Mouse (Mus musculus) CH12.LX (cell line): ENCODE measurements around the gene Gclm. TPM values are rescaled to one million over a fixed set of nuclear protein-coding genes. Genes with fewer than 3 reads are reported as not detected.

ENCODE experiments used
- DNase-seq: peaks from one replicate; pipeline ENCODE4 v3.0.0-alpha.2; 2013; ENCODE audit errors: extremely low read depth
- H3K27ac ChIP-seq: 2 replicates; pipeline ENCODE4 v1.5.1; 2012; ENCODE audit warnings: low read depth, mild to moderate bottlenecking, control low read depth, moderate library complexity; ENCODE audit not compliant: insufficient read depth
- H3K27me3 ChIP-seq: replicated peaks from 2 replicates; pipeline ENCODE3; 2012; ENCODE audit warnings: inconsistent platforms
- H3K36me3 ChIP-seq, 2 experiments: replicated peaks in 1 of 2; 2 replicates each; pipeline versions ENCODE3 to v1.6.1; 2012; ENCODE audit warnings: inconsistent platforms in 1 of 2, low read length in 1 of 2, mild to moderate bottlenecking in 1 of 2, mixed read lengths in 1 of 2, moderate library complexity in 1 of 2; ENCODE audit not compliant: control insufficient read depth in 1 of 2, insufficient read depth in 1 of 2
- H3K4me1 ChIP-seq, 2 experiments: 2 replicates each; pipeline ENCODE4 v1.6.1; 2012; ENCODE audit warnings: inconsistent platforms in 1 of 2, moderate library complexity in 1 of 2; ENCODE audit not compliant: insufficient read depth in 2 of 2, control insufficient read depth in 1 of 2
- H3K4me2 ChIP-seq: 2 replicates; pipeline ENCODE4 v1.6.1; 2012; ENCODE audit warnings: low read depth, mild to moderate bottlenecking, control low read depth; ENCODE audit not compliant: poor library complexity, insufficient read depth, severe bottlenecking
- H3K4me3 ChIP-seq, 3 experiments: fragments of 150-350 bp in 1 of 3; sonication (generic) in 1 of 3; replicated peaks in 1 of 3; 2 replicates each; pipeline versions ENCODE3 to v1.5.1; 2011 to 2012; ENCODE audit warnings: low read depth in 2 of 3, low read length in 2 of 3, mild to moderate bottlenecking in 2 of 3, moderate library complexity in 2 of 3, control low read depth in 1 of 3, improper control_type of control experiment in 1 of 3, inconsistent platforms in 1 of 3, mixed read lengths in 1 of 3; ENCODE audit not compliant: poor library complexity in 1 of 3
- H3K79me2 ChIP-seq: replicated peaks from 2 replicates; pipeline ENCODE4 v1.6.1; 2012; ENCODE audit warnings: mild to moderate bottlenecking, moderate library complexity; ENCODE audit not compliant: control insufficient read depth, poor library complexity, insufficient read depth, severe bottlenecking; ENCODE audit errors: extremely low read depth
- H3K9ac ChIP-seq: 2 replicates; pipeline ENCODE4 v1.6.1; 2012; ENCODE audit warnings: low read depth, mild to moderate bottlenecking, control low read depth, moderate library complexity; ENCODE audit not compliant: insufficient read depth
- H3K9me3 ChIP-seq: replicated peaks from 2 replicates; pipeline ENCODE3; 2012; ENCODE audit warnings: low read length, inconsistent platforms, mixed read lengths
- CHD2 ChIP-seq: IDR thresholded peaks from 2 replicates; pipeline ENCODE4 v1.6.1; 2011; ENCODE audit warnings: low read length, improper control_type of control experiment
- CTCF ChIP-seq, 2 experiments: IDR thresholded peaks in 1 of 2; conservative IDR thresholded peaks in 1 of 2; 2 replicates each; pipeline ENCODE4 v1.5.1; 2011 to 2012; ENCODE audit warnings: low read depth in 2 of 2, low read length in 2 of 2, improper control_type of control experiment in 1 of 2, inconsistent platforms in 1 of 2, mild to moderate bottlenecking in 1 of 2, moderate library complexity in 1 of 2
- E2F4 ChIP-seq: IDR thresholded peaks from 2 replicates; pipeline ENCODE4 v1.6.1; 2011; ENCODE audit warnings: low read depth, low read length, improper control_type of control experiment; ENCODE audit not compliant: insufficient replicate concordance
- ELF1 ChIP-seq: IDR thresholded peaks from 2 replicates; pipeline ENCODE4 v1.6.1; 2014; ENCODE audit warnings: low read depth, mild to moderate bottlenecking, inconsistent platforms, low read length, improper control_type of control experiment
- ETS1 ChIP-seq: conservative IDR thresholded peaks from 2 replicates; pipeline ENCODE4 v1.6.1; 2012; ENCODE audit warnings: low read depth, mild to moderate bottlenecking, inconsistent platforms, low read length, improper control_type of control experiment, moderate library complexity
- IRF4 ChIP-seq: IDR thresholded peaks from 2 replicates; pipeline ENCODE4 v1.6.1; 2014; ENCODE audit warnings: low read depth, mild to moderate bottlenecking, inconsistent platforms, low read length, improper control_type of control experiment
- MAX ChIP-seq: IDR thresholded peaks from 2 replicates; pipeline ENCODE4 v1.6.1; 2011; ENCODE audit warnings: low read length, improper control_type of control experiment
- MAZ ChIP-seq: IDR thresholded peaks from 2 replicates; pipeline ENCODE4 v1.6.1; 2012; ENCODE audit warnings: low read depth, mild to moderate bottlenecking, inconsistent platforms, low read length, improper control_type of control experiment, moderate library complexity
- MXI1 ChIP-seq: IDR thresholded peaks from 2 replicates; pipeline ENCODE4 v1.6.1; 2011; ENCODE audit warnings: mild to moderate bottlenecking, low read depth, low read length, improper control_type of control experiment
- MYC ChIP-seq: IDR thresholded peaks from 2 replicates; pipeline ENCODE4 v1.6.1; 2011; ENCODE audit warnings: low read depth, mild to moderate bottlenecking, improper control_type of control experiment, low read length
- NRF1 ChIP-seq: IDR thresholded peaks from 2 replicates; pipeline ENCODE4 v1.6.1; 2014; ENCODE audit warnings: low read depth, mild to moderate bottlenecking, inconsistent platforms, low read length, improper control_type of control experiment, moderate library complexity
- PAX5 ChIP-seq: IDR thresholded peaks from 2 replicates; pipeline ENCODE4 v1.6.1; 2012; ENCODE audit warnings: low read length, inconsistent platforms, mixed read lengths
- TBP ChIP-seq: conservative IDR thresholded peaks from 2 replicates; pipeline ENCODE4 v1.6.1; 2011; ENCODE audit warnings: low read depth, low read length, improper control_type of control experiment
- TCF12 ChIP-seq: IDR thresholded peaks from 2 replicates; pipeline ENCODE4 v1.6.1; 2014; ENCODE audit warnings: low read depth, mild to moderate bottlenecking, inconsistent platforms, low read length, improper control_type of control experiment
- UBTF ChIP-seq: IDR thresholded peaks from 2 replicates; pipeline ENCODE4 v1.6.1; 2012; ENCODE audit warnings: low read depth, mild to moderate bottlenecking, inconsistent platforms, low read length, improper control_type of control experiment, moderate library complexity
- USF1 ChIP-seq: IDR thresholded peaks from 2 replicates; pipeline ENCODE4 v1.6.1; 2014; ENCODE audit warnings: low read depth, mild to moderate bottlenecking, inconsistent platforms, low read length, improper control_type of control experiment
- ZKSCAN1 ChIP-seq: IDR thresholded peaks from 2 replicates; pipeline ENCODE4 v1.6.1; 2012; ENCODE audit warnings: low read depth, inconsistent platforms, low read length, improper control_type of control experiment, borderline replicate concordance
- ZMIZ1 ChIP-seq: IDR thresholded peaks from 2 replicates; pipeline ENCODE4 v1.6.1; 2012; ENCODE audit warnings: low read depth, mild to moderate bottlenecking, inconsistent platforms, low read length, improper control_type of control experiment
- ZNF384 ChIP-seq: IDR thresholded peaks from 2 replicates; pipeline ENCODE4 v1.6.1; 2012; ENCODE audit warnings: low read depth, low read length, improper control_type of control experiment, inconsistent platforms
- dilution Hi-C: fragments of 300-500 bp; cut with MboI; formaldehyde crosslinking; loops from 2 replicates; pipeline ENCODE4 v1.14.3; 2020; ENCODE audit warnings: low sequenced_read_pairs; ENCODE audit not compliant: extremely low pct_unique_long_range_greater_than_20kb, extremely low pct_ligation_motif_present
- in situ Hi-C: fragments of 300-500 bp; cut with MboI; formaldehyde crosslinking; loops from 3 replicates; pipeline ENCODE4 v1.14.3; 2019; ENCODE audit warnings: low sequenced_read_pairs, low pct_ligation_motif_present, low pct_unique_long_range_greater_than_20kb, mixed read lengths
- polyA plus RNA-seq: library from polyadenylated mRNA; unstranded; fragments of >175 nt; gene quantifications from 2 replicates; pipeline ENCODE4 v1.2.1, GENCODE M21; 2012; ENCODE audit warnings: low read depth; ENCODE audit not compliant: insufficient read length
- total RNA-seq, 2 experiments: library from RNA; depleted of rRNA; stranded (reverse); fragments of 300-350 nt in 1 of 2; fragments of >200 nt in 1 of 2; gene quantifications; 2 replicates each; pipeline ENCODE4 v1.2.3; 2012 to 2014

Gene Gclm
- total and polyA plus RNA-seq, 3 experiments, result 26.1 to 195 (median 108) TPM

GRCm38 (mm10) chr3:122275111-122275510, 29.8 kb downstream of the Gclm start:
- H3K9ac ChIP-seq, result peak overlapping the region; percentile 58
- H3K36me3 ChIP-seq, result peaks cover 36 to 51% of the 10 kb centered on the region in 2 experiments
- peaks cover 7 to 45% of the 10 kb centered on the region in 2 experiments for H3K4me1 ChIP-seq
- dilution Hi-C loops (no loop called here), in situ Hi-C loops (loop anchor here (25.0 kb wide), 1 partner anchor 637 kb away; the partner anchor contains the start of genes 1810037I17Rik and Gm10959)
- peak overlapping the region; percentile 90 to 97 (median 92) for H3K4me3 ChIP-seq
- peaks cover 45% of the 10 kb centered on the region for H3K79me2 ChIP-seq
- H3K4me2 ChIP-seq, result peak overlapping the region; percentile 95
- H3K27ac ChIP-seq, result no peak overlapping the region
- H3K27me3 ChIP-seq, result no peaks in the 10 kb centered on the region
- H3K9me3 ChIP-seq, result no peaks in the 10 kb centered on the region
- TF ChIP-seq MYC, result no peak
- TF ChIP-seq ZMIZ1, result no peak
- no peak for TF ChIP-seq MAZ
- TF ChIP-seq MAX, result no peak
- no peak for TF ChIP-seq PAX5
- TF ChIP-seq ZKSCAN1, result no peak
- no peak for TF ChIP-seq IRF4
- no peak for TF ChIP-seq ZNF384
- TF ChIP-seq MXI1, result no peak
- no peak for TF ChIP-seq USF1
- TF ChIP-seq ELF1, result no peak
- TF ChIP-seq ETS1, result no peak
- TF ChIP-seq UBTF, result no peak
- TF ChIP-seq E2F4, result no peak
- TF ChIP-seq TCF12, result no peak
- no peak for TF ChIP-seq NRF1
- TF ChIP-seq TBP, result no peak
- DNase-seq, result no peak

- no peaks in the 10 kb centered on the region for H3K79me2 ChIP-seq
- H3K36me3 ChIP-seq, result peaks cover 26 to 36% of the 10 kb centered on the region in 2 experiments
- dilution Hi-C loops, result no loop called here
- H3K4me1 ChIP-seq, result peaks cover 0 to 7% of the 10 kb centered on the region in 2 experiments; a peak in 2 of 4 replicates
- no peak overlapping the region for H3K4me3 ChIP-seq
- TF ChIP-seq E2F4 (no peak), TBP (peak; percentile 82), CTCF (conservative IDR thresholded peaks at IDR 0.05 in 1 of 2, IDR thresholded peaks at IDR 0.05 in 1 of 2; ENCODE audit: low read depth in 2 of 2, low read length in 2 of 2) (no peak), CHD2 (no peak)
- TF ChIP-seq, all 38 proteins: peak for 1
- H3K4me2 ChIP-seq, result no peak overlapping the region
- H3K9me3 ChIP-seq, result no peaks in the 10 kb centered on the region
- H3K27me3 ChIP-seq, result no peaks in the 10 kb centered on the region
- in situ Hi-C loops, result loop anchor here (10.0 to 25.0 kb wide), 2 partner anchors 402 to 625 kb away; partner anchors contain the start of genes 1810037I17Rik and Gm10959
- no peak for DNase-seq
- no peak overlapping the region for H3K27ac ChIP-seq
- H3K9ac ChIP-seq, result no peak overlapping the region
Observed at GRCm38 (mm10) chr3:122287195-122287594, 41.8 kb downstream of the Gclm start.
